Mouse (Mus musculus) forebrain, embryonic 11.5 days (tissue): ENCODE measurements around the gene Oosp2. TPM values are rescaled to one million over a fixed set of nuclear protein-coding genes. Genes with fewer than 3 reads are reported as not detected.

Experiments
- ATAC-seq: fragments of 200-750 bp; cut with Nextera tagmentation; replicated peaks from 2 replicates; pipeline ENCODE4 v1.8.0; 2017; ENCODE audit warnings: moderate TSS enrichment; ENCODE audit not compliant: low FRiP score
- DNase-seq: peaks from one replicate; pipeline ENCODE4 v3.0.0-alpha.2; 2017; ENCODE audit warnings: low spot score
- H3K27ac ChIP-seq: fragments of 300-500 bp; sonication (generic); 2 replicates; pipeline ENCODE4 v1.5.1; 2014; ENCODE audit warnings: low read depth, low read length
- H3K27me3 ChIP-seq: fragments of 300-500 bp; sonication (generic); 2 replicates; pipeline ENCODE4 v1.6.1; 2014; ENCODE audit warnings: mild to moderate bottlenecking, low read length, mixed read lengths; ENCODE audit not compliant: control insufficient read depth, insufficient read depth
- H3K36me3 ChIP-seq: fragments of 300-500 bp; sonication (generic); 2 replicates; pipeline ENCODE4 v1.6.1; 2014; ENCODE audit warnings: mild to moderate bottlenecking, low read length, moderate library complexity, mixed read lengths; ENCODE audit not compliant: control insufficient read depth, insufficient read depth
- H3K4me1 ChIP-seq: fragments of 300-500 bp; sonication (generic); replicated peaks from 2 replicates; pipeline ENCODE4 v1.6.1; 2014; ENCODE audit warnings: low read length, mixed read lengths; ENCODE audit not compliant: control insufficient read depth, insufficient read depth
- H3K4me2 ChIP-seq: fragments of 300-500 bp; sonication (generic); 2 replicates; pipeline ENCODE4 v1.6.1; 2014; ENCODE audit warnings: low read depth, mild to moderate bottlenecking, low read length, moderate library complexity, mixed read lengths; ENCODE audit not compliant: severe bottlenecking
- H3K4me3 ChIP-seq: fragments of 300-500 bp; sonication (generic); 2 replicates; pipeline ENCODE4 v1.5.1; 2014; ENCODE audit warnings: low read depth, low read length
- H3K9ac ChIP-seq: fragments of 300-500 bp; sonication (generic); 2 replicates; pipeline ENCODE4 v1.6.1; 2014; ENCODE audit warnings: low read length
- H3K9me3 ChIP-seq: fragments of 300-500 bp; sonication (generic); 2 replicates; pipeline ENCODE4 v1.6.1; 2016; ENCODE audit warnings: low read length, mixed read lengths; ENCODE audit not compliant: control insufficient read depth
- WGBS: fragments of 180-500 bp; shearing (Covaris S2); extraction: QIAGEN DNeasy Blood & Tissue Kit; methylation state at CpG from one replicate; pipeline ENCODE4 v1.1.7; 2014; 5-methylcytosine and 5-hydroxymethylcytosine counted together
- polyA plus RNA-seq: library from polyadenylated mRNA; unstranded; fragments of >200 nt; fragmentation: Nextera tagmentation; extraction: Ambion mirVana; gene quantifications from 2 replicates; pipeline ENCODE4 v1.2.1, GENCODE M21; 2014

Oosp2 gene
- polyA plus RNA-seq, 1 experiment from 2014 or later, result not detected

DNA sequence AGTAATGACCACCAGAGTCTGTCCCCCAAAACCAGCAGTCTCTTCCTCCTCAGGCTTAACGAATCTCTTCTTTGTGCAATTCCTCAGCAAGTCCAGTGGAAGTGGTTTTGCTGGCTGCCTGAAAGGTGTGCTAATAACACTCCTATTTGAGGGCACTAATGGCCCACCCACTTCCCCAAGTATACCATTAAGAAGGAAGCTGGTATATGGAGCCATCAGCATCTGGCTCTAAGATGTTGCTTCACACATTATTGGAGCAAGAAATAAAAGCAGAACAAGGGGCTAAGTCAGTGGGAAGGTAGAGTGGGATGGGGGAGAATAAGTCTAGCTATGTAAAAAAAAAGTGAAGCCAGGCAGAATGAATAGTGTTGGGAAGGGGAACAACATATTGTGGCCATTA is 19.6 kb downstream of the Oosp2 start, which contains the start of gene Ms4a3:
Ms4a3 (minus strand) TSS at position 120 of the 400 bp plus-strand sequence.
- no peaks in the 10 kb centered on the region for H3K9me3 ChIP-seq
- no peak within 1 kb of the TSS for H3K27ac ChIP-seq
- no peaks in the 10 kb centered on the region for H3K4me1 ChIP-seq
- ATAC-seq, result no peak
- no peak within 1 kb of the TSS for H3K9ac ChIP-seq
- H3K4me2 ChIP-seq, result no peak within 1 kb of the TSS
- no peaks in the 10 kb centered on the region for H3K27me3 ChIP-seq
- WGBS, result 68% methylated on average over 1 of the region's 1 CpGs
- no peak for DNase-seq
- no peak within 1 kb of the TSS for H3K4me3 ChIP-seq
- H3K36me3 ChIP-seq, result no peaks in the 10 kb centered on the region

DNA sequence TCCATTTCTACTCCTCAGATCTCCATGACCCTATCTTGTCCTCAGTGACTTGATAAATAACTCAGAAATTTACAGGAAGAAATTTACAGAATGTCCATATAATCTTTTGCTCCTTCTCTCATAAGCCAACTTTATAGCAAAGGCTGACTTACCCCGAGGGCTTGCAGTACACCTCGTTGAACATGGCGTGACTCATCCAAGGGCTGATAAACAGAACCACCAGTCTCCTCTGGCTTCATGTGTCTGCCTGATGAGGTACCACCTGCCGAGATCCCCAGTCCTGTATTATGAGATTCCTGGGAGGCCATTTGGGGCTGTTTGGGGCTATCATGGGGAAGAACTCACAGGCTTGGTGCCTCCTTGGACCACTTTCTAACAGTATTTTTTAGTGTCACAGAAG is 21.3 kb downstream of the Oosp2 start:
- Histone ChIP-seq H3K9ac (no peak overlapping the region), H3K36me3 (no peaks in the 10 kb centered on the region), H3K27ac (no peak overlapping the region), H3K4me2 (no peak overlapping the region), H3K27me3 (no peaks in the 10 kb centered on the region), H3K4me3 (no peak overlapping the region), H3K4me1 (no peaks in the 10 kb centered on the region), H3K9me3 (no peaks in the 10 kb centered on the region)
- DNase-seq, result no peak
- WGBS, result 78% methylated on average over 4 of the region's 4 CpGs
- ATAC-seq, result no peak

DNA sequence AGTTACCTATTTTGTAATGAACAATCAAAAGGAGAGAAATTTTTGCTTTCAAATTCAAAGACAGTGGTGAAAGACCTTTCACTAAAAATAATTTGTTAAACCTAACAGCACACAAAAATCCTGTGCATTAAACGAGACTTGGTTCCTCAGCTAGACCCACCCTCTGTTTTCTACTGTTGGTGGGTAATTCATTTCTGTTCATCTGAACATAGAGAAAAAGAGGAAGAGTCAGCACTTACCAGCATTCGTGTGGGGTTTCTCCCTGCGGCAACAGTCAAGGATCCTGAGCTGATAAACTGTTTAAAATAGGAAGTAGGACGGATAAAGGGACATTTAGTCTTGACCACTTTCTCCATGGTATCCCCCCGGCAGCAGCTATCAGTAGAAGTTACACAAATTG is 24.8 kb downstream of the Oosp2 start:
- ATAC-seq, result no peak
- H3K36me3 ChIP-seq, result no peaks in the 10 kb centered on the region
- H3K4me3 ChIP-seq, result no peak overlapping the region
- H3K27me3 ChIP-seq, result no peaks in the 10 kb centered on the region
- WGBS, result 85% methylated on average over 5 of the region's 5 CpGs
- H3K4me1 ChIP-seq, result no peaks in the 10 kb centered on the region
- H3K4me2 ChIP-seq, result no peak overlapping the region
- H3K27ac ChIP-seq, result no peak overlapping the region
- no peak for DNase-seq
- H3K9me3 ChIP-seq, result no peaks in the 10 kb centered on the region
- H3K9ac ChIP-seq, result no peak overlapping the region

DNA sequence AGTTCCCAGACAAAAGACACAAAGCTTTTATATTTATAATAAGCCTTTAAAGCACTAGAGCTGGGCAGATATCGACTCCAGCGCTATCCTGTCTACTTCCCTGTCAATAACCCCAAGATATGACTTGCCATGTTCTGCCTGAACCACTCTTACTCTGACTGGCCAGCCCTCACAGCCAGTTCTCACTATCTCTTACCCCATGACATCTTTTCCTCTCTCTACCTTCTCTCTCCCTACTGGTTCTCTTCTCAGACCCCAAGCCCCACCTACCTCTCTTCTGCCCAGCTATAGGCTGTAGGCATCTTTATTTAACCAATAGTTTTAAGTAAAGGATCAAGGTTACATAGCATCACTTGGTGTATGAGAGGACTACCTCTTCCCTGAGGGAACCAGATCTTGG is 26.0 kb downstream of the Oosp2 start:
- H3K4me2 ChIP-seq, result no peak overlapping the region
- ATAC-seq (no peak), DNase-seq (no peak)
- H3K4me3 ChIP-seq, result no peak overlapping the region
- no peak overlapping the region for H3K27ac ChIP-seq
- H3K4me1 ChIP-seq, result no peaks in the 10 kb centered on the region
- 79% methylated on average over 2 of the region's 2 CpGs for WGBS
- no peaks in the 10 kb centered on the region for H3K9me3 ChIP-seq
- H3K36me3 ChIP-seq, result no peaks in the 10 kb centered on the region
- H3K27me3 ChIP-seq, result no peaks in the 10 kb centered on the region
- H3K9ac ChIP-seq, result no peak overlapping the region

DNA sequence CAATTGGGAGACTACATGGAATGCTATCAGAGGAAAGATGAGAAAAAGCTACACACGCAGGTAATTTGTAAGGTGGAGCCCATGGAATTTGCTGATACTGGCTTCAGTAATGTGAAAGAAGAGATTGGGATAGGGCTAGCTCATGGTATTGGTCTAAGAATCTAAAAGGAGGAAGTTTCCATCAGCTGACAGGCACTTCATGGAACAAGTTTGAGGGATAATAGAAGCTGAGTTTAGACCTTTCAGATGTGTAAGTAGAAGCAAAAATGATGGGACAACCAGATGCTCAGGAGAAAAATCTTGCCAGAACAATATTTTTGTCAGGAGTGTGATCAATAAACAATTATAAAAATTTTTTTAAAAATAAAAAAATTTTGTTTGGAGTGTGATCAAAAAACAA is 26.6 kb downstream of the Oosp2 start:
- no peak overlapping the region for H3K9ac ChIP-seq
- H3K4me2 ChIP-seq, result no peak overlapping the region
- no peaks in the 10 kb centered on the region for H3K27me3 ChIP-seq
- H3K4me1 ChIP-seq, result no peaks in the 10 kb centered on the region
- H3K9me3 ChIP-seq, result no peaks in the 10 kb centered on the region
- no peaks in the 10 kb centered on the region for H3K36me3 ChIP-seq
- ATAC-seq (no peak), DNase-seq (no peak)
- no peak overlapping the region for H3K27ac ChIP-seq
- WGBS, result 91% methylated on average over 1 of the region's 1 CpGs
- no peak overlapping the region for H3K4me3 ChIP-seq

DNA sequence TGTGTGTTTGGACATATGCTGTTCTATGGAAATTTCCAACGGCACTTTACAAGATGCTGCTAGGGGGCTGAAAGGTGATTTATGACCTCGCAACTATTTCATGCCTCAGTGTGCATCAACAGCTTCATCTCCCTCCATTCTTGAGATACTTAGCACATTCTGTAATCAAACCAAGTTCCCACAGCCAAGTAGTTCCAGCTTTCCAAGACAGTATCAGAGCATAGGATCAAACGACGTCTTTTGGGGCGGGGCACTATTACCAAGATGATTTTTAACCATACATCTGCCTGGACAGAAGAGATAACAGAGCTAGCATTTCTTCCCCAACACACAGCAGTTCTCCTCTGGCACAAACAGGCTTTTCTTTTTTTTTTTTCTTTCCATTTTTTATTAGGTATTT is 35.1 kb downstream of the Oosp2 start:
- Histone ChIP-seq H3K4me3 (no peak overlapping the region), H3K4me2 (no peak overlapping the region), H3K4me1 (no peaks in the 10 kb centered on the region), H3K27ac (no peak overlapping the region), H3K9ac (no peak overlapping the region), H3K27me3 (no peaks in the 10 kb centered on the region), H3K36me3 (no peaks in the 10 kb centered on the region), H3K9me3 (no peaks in the 10 kb centered on the region)
- WGBS, result 88% methylated on average over 5 of the region's 5 CpGs
- DNase-seq (no peak), ATAC-seq (no peak)

DNA sequence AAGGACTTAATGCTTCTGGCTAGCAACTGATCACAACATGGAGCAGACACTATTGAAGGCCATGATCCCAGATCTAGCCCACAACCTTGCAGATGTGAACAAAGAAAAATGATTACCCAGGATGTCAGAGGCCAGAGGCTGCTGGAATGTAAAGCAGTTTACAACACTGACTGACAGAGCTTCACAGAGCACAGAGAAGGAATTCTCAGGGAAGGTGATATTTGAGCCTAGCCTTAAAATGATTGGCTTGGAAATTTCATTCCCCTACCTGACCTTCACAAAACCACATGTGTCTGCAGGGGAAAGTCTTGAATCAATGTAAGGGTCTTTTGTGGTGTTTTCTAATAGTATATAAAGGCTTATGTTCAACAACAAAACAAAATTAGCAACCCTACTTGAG is 35.6 kb downstream of the Oosp2 start:
- H3K4me1 ChIP-seq, result no peaks in the 10 kb centered on the region
- no peak overlapping the region for H3K27ac ChIP-seq
- no peak overlapping the region for H3K9ac ChIP-seq
- H3K36me3 ChIP-seq, result no peaks in the 10 kb centered on the region
- no peaks in the 10 kb centered on the region for H3K9me3 ChIP-seq
- H3K27me3 ChIP-seq, result no peaks in the 10 kb centered on the region
- no peak overlapping the region for H3K4me2 ChIP-seq
- ATAC-seq (no peak), DNase-seq (no peak)
- no peak overlapping the region for H3K4me3 ChIP-seq

DNA sequence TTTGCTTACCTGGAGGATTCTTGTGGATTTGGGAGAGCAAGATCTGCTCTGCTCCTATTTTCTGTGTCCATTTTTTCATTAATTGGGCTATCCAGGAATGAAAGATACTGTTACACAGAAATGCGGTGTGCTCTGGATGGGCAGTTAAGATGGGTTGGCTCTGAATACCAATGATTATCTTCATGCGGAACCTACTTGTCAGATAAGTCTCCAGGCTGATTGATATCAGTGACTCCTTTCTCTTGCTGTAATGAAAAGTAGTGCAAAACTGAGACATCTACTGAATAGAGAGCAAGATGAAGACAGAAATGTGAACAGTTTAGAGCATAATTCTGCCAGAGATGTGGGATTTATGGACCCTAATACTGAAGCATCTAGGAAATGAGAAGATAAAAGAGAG is 36.8 kb downstream of the Oosp2 start, which contains the start of gene Ms4a2:
Ms4a2 (minus strand) TSS at position 169 of the 400 bp plus-strand sequence.
- Histone ChIP-seq H3K9ac (no peak within 1 kb of the TSS), H3K27me3 (no peaks in the 10 kb centered on the region), H3K36me3 (no peaks in the 10 kb centered on the region), H3K4me1 (no peaks in the 10 kb centered on the region), H3K4me2 (no peak within 1 kb of the TSS), H3K9me3 (no peaks in the 10 kb centered on the region), H3K4me3 (no peak within 1 kb of the TSS), H3K27ac (no peak within 1 kb of the TSS)
- 93% methylated on average over 2 of the region's 2 CpGs for WGBS
- DNase-seq (no peak), ATAC-seq (no peak)

DNA sequence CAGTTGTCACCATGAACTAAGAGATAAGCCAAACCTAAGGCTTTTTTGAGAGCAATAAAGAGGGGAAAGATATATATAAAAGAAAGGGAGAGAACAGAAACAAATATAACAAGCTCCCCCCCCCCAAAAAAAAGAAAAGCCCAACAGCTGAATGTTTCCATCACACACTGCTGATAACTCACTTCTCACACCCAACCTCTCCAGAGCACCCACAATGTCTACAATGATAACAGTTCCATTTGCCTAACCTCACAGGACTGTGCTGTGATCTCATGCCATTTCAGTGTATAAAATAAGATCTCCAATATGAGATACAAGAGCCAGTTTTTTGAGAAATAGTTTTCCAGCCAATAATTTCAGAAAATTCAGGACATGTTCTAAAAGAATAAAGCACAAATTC is 42.4 kb downstream of the Oosp2 start:
- no peak overlapping the region for H3K27ac ChIP-seq
- no peaks in the 10 kb centered on the region for H3K36me3 ChIP-seq
- H3K4me2 ChIP-seq, result no peak overlapping the region
- ATAC-seq (no peak), DNase-seq (no peak)
- H3K4me3 ChIP-seq, result no peak overlapping the region
- H3K27me3 ChIP-seq, result no peaks in the 10 kb centered on the region
- no peaks in the 10 kb centered on the region for H3K9me3 ChIP-seq
- no peaks in the 10 kb centered on the region for H3K4me1 ChIP-seq
- no peak overlapping the region for H3K9ac ChIP-seq
